Mouse (Mus musculus) WW6 (cell line): ENCODE data around the gene Clec2d.
"Not testable (repeated sequence)": the region's sequence is repeated elsewhere in the genome, so short reads cannot be mapped to it uniquely, and the experiment has no call there.

Experiments
- DNase-seq: peaks from one replicate; pipeline ENCODE4 v3.0.0-alpha.2; 2013; ENCODE audit warnings: low read depth, low spot score

Clec2d gene

DNA sequence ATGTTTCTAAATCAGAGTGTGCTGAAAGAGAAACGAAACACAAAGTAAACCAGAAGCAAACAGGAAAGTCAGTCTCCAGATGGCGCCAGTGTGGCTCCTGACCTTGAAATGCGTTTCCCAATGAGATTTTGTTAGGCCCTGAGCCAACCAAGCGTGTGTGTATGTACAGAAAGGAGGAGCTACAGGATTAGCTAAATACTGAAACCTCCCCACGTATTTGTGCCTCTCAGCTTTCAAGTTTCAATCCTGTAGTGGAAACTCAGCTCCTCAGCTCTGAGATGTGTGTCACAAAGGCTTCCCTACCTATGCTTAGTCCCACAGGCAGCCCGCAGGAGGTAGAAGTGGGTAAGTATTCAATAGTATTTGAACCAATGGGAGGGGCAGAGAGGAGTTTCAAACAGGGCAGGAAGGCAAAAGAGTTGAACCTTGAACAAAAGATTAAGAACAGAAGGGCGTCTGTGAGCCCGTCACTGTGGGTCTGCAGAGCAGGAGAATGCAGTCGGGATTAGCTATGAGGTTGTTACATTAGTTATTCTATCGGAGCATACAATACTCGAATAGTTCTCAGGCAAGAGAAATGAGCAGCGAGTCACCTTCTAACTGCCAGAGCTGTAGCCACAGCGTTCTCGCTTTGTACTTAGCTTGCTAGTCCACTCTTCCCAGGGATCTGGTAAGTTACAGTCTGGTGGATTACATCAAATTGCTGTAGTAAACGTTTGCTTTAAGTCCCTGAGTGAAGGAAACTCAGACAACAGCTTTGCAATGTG is at the start of gene Clec2d:
TSS of gene Clec2d (plus strand) at position 213 of the 767 bp plus-strand sequence.
- DNase-seq, result peak; percentile 56

DNA sequence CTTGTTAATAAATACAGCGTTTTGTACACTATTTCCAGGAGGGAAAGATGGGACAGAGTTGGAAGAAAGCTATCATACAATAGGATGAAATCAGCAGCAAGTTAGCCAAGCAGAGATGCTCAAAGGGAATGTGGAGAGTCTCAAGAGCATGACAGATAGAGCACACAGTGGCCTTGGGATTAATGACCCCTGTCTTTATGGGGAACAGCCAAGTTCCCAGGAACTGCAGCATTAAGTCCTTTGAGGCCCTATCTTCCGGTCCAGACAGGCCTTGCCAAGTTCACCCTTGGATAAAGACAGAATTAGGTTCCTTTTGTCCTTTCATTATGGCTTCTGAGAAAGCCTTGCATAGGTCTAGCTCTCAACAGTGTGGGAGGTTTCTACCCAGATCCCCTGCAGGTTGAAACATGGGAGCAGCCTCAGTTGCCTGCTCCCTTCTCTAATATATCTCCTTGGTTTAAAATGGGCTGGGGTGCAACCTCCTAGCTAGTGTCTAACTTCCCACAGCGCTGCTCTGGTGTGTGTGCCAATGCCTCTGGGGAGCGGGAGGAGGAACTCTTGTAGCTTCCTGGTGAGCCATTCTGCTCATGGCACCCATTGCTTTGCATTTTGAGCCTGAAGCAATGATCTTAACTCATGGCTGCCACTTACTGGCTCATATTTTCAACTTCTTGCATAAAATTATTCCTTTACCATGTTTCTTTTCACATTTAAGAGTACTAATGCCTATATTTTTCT is 47.6 kb upstream of the Clec2d start:
- DNase-seq, result no peak

DNA sequence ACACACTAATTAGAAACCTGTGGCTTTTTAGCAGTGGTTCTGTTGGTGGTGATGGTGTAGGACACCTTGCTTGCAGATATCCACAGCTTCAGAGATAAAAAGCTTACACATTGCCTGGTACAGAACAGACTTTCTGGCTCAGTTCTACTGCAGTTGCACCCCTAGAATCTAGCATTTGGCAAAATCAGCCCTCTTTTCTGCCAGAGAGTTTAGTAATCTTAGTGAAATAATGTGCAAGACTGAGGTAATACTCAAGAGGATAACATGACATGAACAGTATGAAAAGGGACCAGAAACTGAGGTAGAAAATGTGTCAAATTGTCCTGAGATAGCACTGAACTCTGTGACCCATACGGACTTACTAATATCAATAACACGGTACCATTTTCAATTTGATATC is 33.6 kb upstream of the Clec2d start:
- no peak for DNase-seq

DNA sequence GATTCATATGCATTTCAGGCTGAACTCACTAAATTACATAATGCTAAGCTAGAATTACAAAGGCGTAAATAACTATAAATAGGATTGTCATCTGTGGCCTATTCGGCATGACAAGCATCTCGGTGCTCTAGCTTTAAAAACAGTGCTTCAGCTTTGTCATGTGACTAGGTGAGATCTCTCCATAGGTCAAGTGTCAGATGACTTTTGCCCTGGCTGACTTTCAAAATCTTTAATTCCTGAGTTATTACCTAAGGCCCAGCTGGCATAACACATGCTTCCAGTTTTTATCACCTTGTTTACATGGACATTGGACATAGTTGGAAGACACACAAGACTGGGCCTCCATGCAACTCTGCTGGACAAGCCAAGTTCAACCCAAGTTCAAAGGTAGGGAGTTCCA is 20.3 kb upstream of the Clec2d start:
- DNase-seq, result no peak

DNA sequence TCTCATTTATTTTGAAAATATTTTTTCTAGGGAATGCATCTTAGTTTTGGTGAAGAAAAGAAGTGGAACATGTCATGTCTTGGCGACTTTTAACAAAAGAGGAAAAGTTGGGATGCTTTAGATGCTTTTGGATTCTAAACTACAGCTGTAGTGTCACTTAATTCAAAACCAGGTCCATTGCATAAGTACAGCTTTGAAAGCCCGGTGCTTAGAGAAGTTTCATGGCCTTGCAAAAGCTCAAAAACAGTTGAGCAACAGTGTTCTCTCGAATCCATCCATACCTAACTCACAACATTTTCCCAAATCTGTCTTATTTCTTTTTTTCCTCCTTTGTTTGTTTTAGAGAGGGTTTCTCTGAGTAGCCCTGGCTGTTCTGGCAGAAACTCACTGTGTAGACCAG is 19.3 kb upstream of the Clec2d start:
- DNase-seq, result no peak

- no peak for DNase-seq
Measured at GRCm38 (mm10) chr6:129161951-129162350, 18.5 kb upstream of the Clec2d start.

- no peak for DNase-seq
Measured at GRCm38 (mm10) chr6:129162587-129163159, 17.7 kb upstream of the Clec2d start.

GRCm38 (mm10) chr6:129163606-129164005 is 16.8 kb upstream of the Clec2d start:
- no peak for DNase-seq

DNA sequence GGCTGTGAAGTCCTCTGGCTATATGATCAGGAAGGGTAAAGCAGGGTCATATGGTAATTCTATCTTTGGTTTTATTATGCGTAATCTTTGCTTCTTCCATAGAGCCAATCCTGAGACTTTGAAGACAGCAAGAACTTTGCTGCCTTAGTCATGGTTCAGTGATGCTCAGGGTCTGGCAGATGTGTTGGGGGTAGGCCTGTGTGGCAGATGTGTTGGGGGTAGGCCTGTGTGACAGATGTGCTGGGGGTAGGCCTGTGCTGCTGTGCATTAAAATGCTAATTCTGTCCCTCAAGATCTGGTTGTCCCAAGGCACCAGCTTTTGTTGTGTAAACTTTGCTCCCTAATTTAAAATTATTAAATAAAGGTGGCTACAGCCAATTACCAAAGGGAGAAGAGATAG is 9.5 kb upstream of the Clec2d start:
- DNase-seq, result no peak

DNA sequence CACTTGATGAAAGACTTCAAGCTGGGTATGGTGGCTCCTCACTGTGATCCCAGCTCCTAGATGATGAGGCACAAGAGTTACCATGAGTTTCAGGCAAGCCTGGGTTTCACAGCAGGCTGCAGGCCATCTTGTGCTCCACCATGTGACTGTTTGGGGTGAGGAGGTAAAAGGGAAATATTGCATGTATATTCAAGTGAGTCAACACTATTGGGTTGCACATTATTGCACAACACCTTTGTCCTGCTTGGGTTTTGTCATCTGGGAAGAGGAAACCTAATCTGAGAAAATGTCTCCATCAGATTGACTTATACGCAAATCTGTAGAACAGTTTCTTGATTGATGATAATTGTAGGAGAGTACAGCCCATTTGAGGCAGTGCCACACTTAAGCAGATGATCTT is 8.7 kb upstream of the Clec2d start:
- no peak for DNase-seq

- DNase-seq, result no peak
Measured at GRCm38 (mm10) chr6:129174836-129175235, 5.6 kb upstream of the Clec2d start.

GRCm38 (mm10) chr6:129175612-129176011 is 4.8 kb upstream of the Clec2d start:
- DNase-seq, result no peak

DNA sequence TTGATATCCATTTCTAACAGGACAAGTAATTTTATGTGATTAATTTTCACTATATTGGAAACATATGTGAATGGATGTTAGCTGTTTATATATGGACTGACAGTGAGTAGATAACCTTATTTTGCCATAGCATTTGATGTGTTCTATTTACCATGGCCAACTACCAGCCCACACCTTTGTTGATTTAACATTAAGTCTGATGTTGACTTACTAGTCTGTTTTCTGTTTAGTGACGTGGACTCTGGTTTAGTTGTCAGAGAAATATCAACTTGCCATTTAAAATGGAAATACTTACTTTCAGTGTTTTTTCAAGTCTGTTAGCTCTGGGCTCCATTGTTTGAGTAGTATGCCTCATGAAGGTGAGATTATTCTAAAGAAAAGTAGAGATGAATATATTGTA is 3.8 kb upstream of the Clec2d start:
- DNase-seq, result no peak

DNA sequence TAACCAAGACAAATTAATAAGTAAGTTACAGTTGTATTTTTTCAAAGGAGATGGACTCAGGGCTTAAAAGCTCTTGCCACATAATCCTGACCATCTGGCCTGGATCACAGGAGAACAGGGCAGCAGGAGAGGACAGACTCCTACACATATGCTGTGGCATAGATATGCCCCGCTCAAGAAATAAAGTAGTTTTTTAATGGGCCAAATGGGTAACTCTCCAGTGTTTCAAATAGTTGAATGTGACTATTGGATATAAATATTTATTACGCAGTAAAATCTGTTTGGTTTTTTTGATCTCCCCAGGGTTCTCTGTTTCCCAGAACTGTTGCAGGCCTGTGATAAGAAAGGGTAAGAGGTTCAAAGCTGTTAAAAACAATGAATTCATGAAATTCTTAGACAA is 1.1 kb upstream of the Clec2d start:
- no peak for DNase-seq

- not testable (repeated sequence) for DNase-seq
Measured at GRCm38 (mm10) chr6:129179831-129180230, 584 bp upstream of the Clec2d start.

GRCm38 (mm10) chr6:129181249-129181648 is 834 bp downstream of the Clec2d start:
- no peak for DNase-seq

GRCm38 (mm10) chr6:129181683-129182082 is 1.3 kb downstream of the Clec2d start:
- DNase-seq, result no peak

DNA sequence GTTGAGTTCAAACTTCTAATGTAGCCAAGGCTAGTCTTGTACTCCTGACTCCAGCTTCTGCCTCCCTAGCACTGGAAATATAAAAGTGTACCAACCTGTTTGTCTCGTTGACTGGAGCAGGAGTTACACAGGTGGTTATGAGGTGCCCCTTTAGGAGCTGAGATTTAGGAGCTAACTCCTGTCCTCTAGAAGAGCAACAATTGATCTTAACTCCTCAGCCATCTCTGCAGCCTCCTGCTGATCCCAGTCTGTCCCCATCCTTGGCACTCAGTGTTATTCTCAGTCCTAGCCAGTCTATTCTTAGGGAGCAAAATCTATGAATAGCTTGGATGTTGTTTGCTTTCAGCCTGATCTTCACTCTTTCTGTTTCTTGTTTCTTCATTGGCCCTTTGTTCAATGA is 2.1 kb downstream of the Clec2d start:
- no peak for DNase-seq

GRCm38 (mm10) chr6:129184001-129184400 is 3.6 kb downstream of the Clec2d start:
- DNase-seq, result not testable (repeated sequence)

DNA sequence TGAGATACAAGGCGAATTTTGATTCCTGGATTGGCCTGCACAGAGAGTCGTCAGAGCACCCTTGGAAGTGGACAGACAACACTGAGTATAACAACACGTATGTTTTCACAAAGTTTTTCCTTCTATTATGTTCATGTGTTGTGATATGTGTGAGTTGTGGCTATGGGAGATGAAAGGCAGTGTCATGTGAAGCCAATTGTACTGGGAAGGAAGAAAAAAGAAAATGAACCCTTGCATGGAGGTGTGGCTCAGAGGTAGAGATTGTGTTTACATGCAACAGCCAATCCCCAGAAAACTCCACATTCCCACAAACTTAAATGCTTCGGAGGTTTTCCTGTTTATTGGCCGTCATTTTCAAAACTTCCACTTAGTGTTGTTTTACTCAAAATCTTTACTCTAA is 4.4 kb downstream of the Clec2d start:
- DNase-seq, result no peak

GRCm38 (mm10) chr6:129186022-129186421 is 5.6 kb downstream of the Clec2d start:
- no peak for DNase-seq

- no peak for DNase-seq
Measured at GRCm38 (mm10) chr6:129186457-129187199, 6.2 kb downstream of the Clec2d start.
